Mouse (Mus musculus): ENCODE results near the gene Ankrd26.

GRCm38 (mm10) chr6:118574351-118574750 is 12.3 kb upstream of the Ankrd26 start:
- TF ChIP-seq CTCF (IDR thresholded peaks at IDR 0.05), result no peak
- TF ChIP-seq EP300 (IDR thresholded peaks at IDR 0.05), result no peak
